Mouse (Mus musculus) neural tube, embryonic 13.5 days (tissue): ENCODE data around the gene Ubap2. TPM values are rescaled to one million over a fixed set of nuclear protein-coding genes. Genes with fewer than 3 reads are reported as not detected.

ENCODE experiments used
- ATAC-seq: fragments of 200-750 bp; cut with Nextera tagmentation; 2 replicates; pipeline ENCODE4 v1.8.0; 2017; ENCODE audit warnings: low read depth, mild to moderate bottlenecking, moderate TSS enrichment, moderate library complexity
- H3K27ac ChIP-seq: fragments of 300-500 bp; sonication (generic); replicated peaks from 2 replicates; pipeline ENCODE4 v1.5.1; 2015; ENCODE audit warnings: moderate library complexity, mild to moderate bottlenecking, inconsistent platforms
- H3K27me3 ChIP-seq: fragments of 300-500 bp; sonication (generic); 2 replicates; pipeline ENCODE4 v1.6.1; 2015; ENCODE audit warnings: mild to moderate bottlenecking, inconsistent platforms
- H3K36me3 ChIP-seq: fragments of 300-500 bp; sonication (generic); 2 replicates; pipeline ENCODE4 v1.6.1; 2015; ENCODE audit warnings: mild to moderate bottlenecking, inconsistent platforms
- H3K4me1 ChIP-seq: fragments of 300-500 bp; sonication (generic); replicated peaks from 2 replicates; pipeline ENCODE4 v1.6.1; 2015; ENCODE audit warnings: inconsistent platforms
- H3K4me2 ChIP-seq: fragments of 300-500 bp; sonication (generic); 2 replicates; pipeline ENCODE4 v1.6.1; 2015; ENCODE audit warnings: inconsistent platforms, mild to moderate bottlenecking, moderate library complexity
- H3K4me3 ChIP-seq: fragments of 300-500 bp; sonication (generic); 2 replicates; pipeline ENCODE4 v1.5.1; 2015; ENCODE audit warnings: mild to moderate bottlenecking, inconsistent platforms
- H3K9ac ChIP-seq: fragments of 300-500 bp; sonication (generic); 2 replicates; pipeline ENCODE4 v1.6.1; 2015; ENCODE audit warnings: moderate library complexity, mild to moderate bottlenecking, inconsistent platforms
- H3K9me3 ChIP-seq: fragments of 300-500 bp; sonication (generic); 2 replicates; pipeline ENCODE4 v1.6.1; 2016; ENCODE audit warnings: inconsistent platforms
- WGBS: fragments of 180-500 bp; shearing (Covaris S2); methylation state at CpG from one replicate; pipeline ENCODE4 v1.1.7; 2015; 5-methylcytosine and 5-hydroxymethylcytosine counted together
- polyA plus RNA-seq: library from polyadenylated mRNA; unstranded; fragments of >200 nt; fragmentation: Nextera tagmentation; extraction: Ambion mirVana; gene quantifications from 2 replicates; pipeline ENCODE4 v1.2.1, GENCODE M21; 2015

Gene Ubap2
- polyA plus RNA-seq, 1 experiment from 2014 or later: 58.3 TPM

GRCm38 (mm10) chr4:41192544-41193512, 82.1 kb downstream of the Ubap2 start:
- no peaks in the 10 kb centered on the region for H3K27me3 ChIP-seq
- H3K36me3 ChIP-seq: peaks cover 90% of the 10 kb centered on the region
- WGBS: 77% methylated on average over 14 of the region's 14 CpGs
- H3K4me2 ChIP-seq: no peak overlapping the region
- no peaks in the 10 kb centered on the region for H3K9me3 ChIP-seq
- no peak for ATAC-seq
- H3K4me3 ChIP-seq: no peak overlapping the region
- peaks cover 5% of the 10 kb centered on the region; the same call in 1 of the 2 replicates for H3K4me1 ChIP-seq
- H3K9ac ChIP-seq: no peak overlapping the region
- no peak overlapping the region for H3K27ac ChIP-seq

- ATAC-seq: no peak
- 91% methylated on average over 2 of the region's 2 CpGs for WGBS
- no peak overlapping the region for H3K27ac ChIP-seq
- no peaks in the 10 kb centered on the region for H3K27me3 ChIP-seq
- no peak overlapping the region for H3K4me2 ChIP-seq
- H3K9ac ChIP-seq: no peak overlapping the region
- H3K9me3 ChIP-seq: no peaks in the 10 kb centered on the region
- H3K4me3 ChIP-seq: no peak overlapping the region
- H3K36me3 ChIP-seq: peaks cover 76% of the 10 kb centered on the region
- H3K4me1 ChIP-seq: no peaks in the 10 kb centered on the region
Measured at GRCm38 (mm10) chr4:41189809-41190208, 85.1 kb downstream of the Ubap2 start.

GRCm38 (mm10) chr4:41179825-41180725, 94.9 kb downstream of the Ubap2 start:
- 90% methylated on average over 15 of the region's 15 CpGs for WGBS
- Histone ChIP-seq H3K9ac (no peak overlapping the region), H3K27ac (no peak overlapping the region), H3K4me2 (no peak overlapping the region), H3K4me1 (no peaks in the 10 kb centered on the region), H3K27me3 (no peaks in the 10 kb centered on the region), H3K36me3 (peaks cover 62% of the 10 kb centered on the region), H3K4me3 (no peak overlapping the region), H3K9me3 (no peaks in the 10 kb centered on the region)
- ATAC-seq: no peak

- H3K9me3 ChIP-seq: no peaks in the 10 kb centered on the region
- no peaks in the 10 kb centered on the region for H3K4me1 ChIP-seq
- no peak overlapping the region for H3K4me2 ChIP-seq
- H3K27ac ChIP-seq: no peak overlapping the region
- H3K36me3 ChIP-seq: peaks cover 38% of the 10 kb centered on the region
- H3K4me3 ChIP-seq: no peak overlapping the region
- 82% methylated on average over 2 of the region's 2 CpGs for WGBS
- ATAC-seq: no peak
- H3K27me3 ChIP-seq: no peaks in the 10 kb centered on the region
- no peak overlapping the region for H3K9ac ChIP-seq
Measured at GRCm38 (mm10) chr4:41174631-41175030, 100.3 kb downstream of the Ubap2 start.

GRCm38 (mm10) chr4:41170970-41171369, 104.0 kb downstream of the Ubap2 start:
- H3K4me2 ChIP-seq: no peak overlapping the region
- ATAC-seq: no peak
- no peaks in the 10 kb centered on the region for H3K4me1 ChIP-seq
- 86% methylated on average over 2 of the region's 2 CpGs for WGBS
- no peak overlapping the region for H3K9ac ChIP-seq
- H3K27ac ChIP-seq: no peak overlapping the region
- H3K36me3 ChIP-seq: peaks cover 25% of the 10 kb centered on the region
- H3K4me3 ChIP-seq: no peak overlapping the region
- H3K27me3 ChIP-seq: no peaks in the 10 kb centered on the region
- no peaks in the 10 kb centered on the region for H3K9me3 ChIP-seq

GRCm38 (mm10) chr4:41165693-41166475, 109.1 kb downstream of the Ubap2 start:
- peak; percentile 15; the same call in 1 of the 2 replicates for ATAC-seq
- no peaks in the 10 kb centered on the region for H3K27me3 ChIP-seq
- WGBS: 66% methylated on average over 6 of the region's 6 CpGs
- no peak overlapping the region for H3K4me2 ChIP-seq
- H3K9me3 ChIP-seq: no peaks in the 10 kb centered on the region
- H3K36me3 ChIP-seq: peaks cover 12% of the 10 kb centered on the region
- H3K4me3 ChIP-seq: no peak overlapping the region
- no peak overlapping the region for H3K9ac ChIP-seq
- H3K27ac ChIP-seq: peak overlapping the region; percentile 57
- H3K4me1 ChIP-seq: peaks cover 13% of the 10 kb centered on the region

GRCm38 (mm10) chr4:41164974-41165373, 110.0 kb downstream of the Ubap2 start:
- WGBS: 1% methylated on average over 2 of the region's 2 CpGs
- peaks cover 13% of the 10 kb centered on the region for H3K4me1 ChIP-seq
- no peak overlapping the region for H3K4me2 ChIP-seq
- no peaks in the 10 kb centered on the region for H3K27me3 ChIP-seq
- no peaks in the 10 kb centered on the region for H3K9me3 ChIP-seq
- H3K9ac ChIP-seq: 0 out of 2 replicates have a peak overlapping the region, but pooled peaks have one; percentile 1
- peaks cover 12% of the 10 kb centered on the region for H3K36me3 ChIP-seq
- H3K4me3 ChIP-seq: no peak overlapping the region
- no peak for ATAC-seq
- peak overlapping the region; percentile 57 for H3K27ac ChIP-seq

- no peaks in the 10 kb centered on the region for H3K36me3 ChIP-seq
- H3K27ac ChIP-seq: no peak overlapping the region
- H3K27me3 ChIP-seq: no peaks in the 10 kb centered on the region
- H3K4me2 ChIP-seq: no peak overlapping the region
- WGBS: 100% methylated on average over 3 of the region's 3 CpGs
- no peak for ATAC-seq
- H3K4me3 ChIP-seq: no peak overlapping the region
- no peak overlapping the region for H3K9ac ChIP-seq
- H3K4me1 ChIP-seq: peaks cover 20% of the 10 kb centered on the region
- H3K9me3 ChIP-seq: no peaks in the 10 kb centered on the region
Measured at GRCm38 (mm10) chr4:41161232-41161631, 113.7 kb downstream of the Ubap2 start.

GRCm38 (mm10) chr4:41158251-41158650, 116.7 kb downstream of the Ubap2 start:
- Histone ChIP-seq H3K27ac (no peak overlapping the region), H3K9ac (no peak overlapping the region), H3K4me1 (peaks cover 8% of the 10 kb centered on the region; the same call in 1 of the 2 replicates), H3K27me3 (no peaks in the 10 kb centered on the region), H3K4me3 (no peak overlapping the region), H3K36me3 (no peaks in the 10 kb centered on the region), H3K9me3 (no peaks in the 10 kb centered on the region), H3K4me2 (no peak overlapping the region)
- no peak for ATAC-seq
- WGBS: 100% methylated on average over 1 of the region's 1 CpGs

GRCm38 (mm10) chr4:41156961-41157360, 118.0 kb downstream of the Ubap2 start:
- no peaks in the 10 kb centered on the region for H3K36me3 ChIP-seq
- peaks cover 14% of the 10 kb centered on the region; the same call in 1 of the 2 replicates for H3K4me1 ChIP-seq
- H3K9ac ChIP-seq: no peak overlapping the region
- no peak overlapping the region for H3K4me2 ChIP-seq
- ATAC-seq: no peak
- H3K27me3 ChIP-seq: no peaks in the 10 kb centered on the region
- H3K27ac ChIP-seq: no peak overlapping the region
- no peak overlapping the region for H3K4me3 ChIP-seq
- no peaks in the 10 kb centered on the region for H3K9me3 ChIP-seq
- 86% methylated on average over 9 of the region's 9 CpGs for WGBS

GRCm38 (mm10) chr4:41153146-41153545, 121.8 kb downstream of the Ubap2 start:
- Histone ChIP-seq H3K4me3 (no peak overlapping the region), H3K27ac (no peak overlapping the region), H3K36me3 (0 out of 2 replicates have a peak, but pooled peaks cover 2% of the 10 kb centered on the region), H3K4me1 (peaks cover 14% of the 10 kb centered on the region; the same call in 1 of the 2 replicates), H3K9ac (no peak overlapping the region), H3K27me3 (no peaks in the 10 kb centered on the region), H3K9me3 (no peaks in the 10 kb centered on the region), H3K4me2 (no peak overlapping the region)
- WGBS: 64% methylated on average over 3 of the region's 3 CpGs
- peak; percentile 26; the same call in 1 of the 2 replicates for ATAC-seq
